Mouse (Mus musculus) heart, postnatal 0 days (tissue): ENCODE measurements around the gene Napa.

Experiments used
- CTCF ChIP-seq: IDR thresholded peaks from 2 replicates; pipeline ENCODE4 v1.5.1; 2016; ENCODE audit warnings: antibody characterized with exemption, control low read depth, low read depth
- EP300 ChIP-seq: IDR thresholded peaks from 2 replicates; pipeline ENCODE4 v1.6.1; 2016; ENCODE audit warnings: antibody characterized with exemption, low read depth

DNA sequence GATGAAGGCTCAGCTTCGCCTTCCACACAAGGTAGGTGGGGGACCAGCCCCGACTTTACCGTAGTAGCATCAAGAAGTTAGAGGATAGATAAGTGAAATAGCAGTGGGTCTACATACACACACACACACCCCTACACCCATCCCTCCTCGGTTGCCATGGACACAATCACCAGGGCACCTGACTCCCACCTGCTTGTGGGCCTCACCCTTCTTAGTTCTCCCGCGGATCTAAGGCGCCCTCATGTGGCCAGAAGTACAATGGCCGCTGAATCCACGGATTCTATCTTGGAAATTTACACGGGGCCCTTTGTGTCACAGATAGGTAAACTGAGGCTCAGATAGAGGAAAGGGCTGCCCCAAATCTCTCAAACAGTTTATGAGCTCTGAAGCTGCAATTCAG is 55.3 kb downstream of the Napa start:
- peak; percentile 83 for TF ChIP-seq CTCF
- TF ChIP-seq EP300, result peak; percentile 42; the same call in 1 of the 2 replicates
